Mouse (Mus musculus) stomach, embryonic 15.5 days (tissue): ENCODE results near the gene Lrguk. TPM values are rescaled to one million over a fixed set of nuclear protein-coding genes. Genes with fewer than 3 reads are reported as not detected.
A peak's percentile ranks its signal among the peaks of the same experiment; 100 is the strongest.

Experiments used
- ATAC-seq: fragments of 200-750 bp; cut with Nextera tagmentation; 2 replicates; pipeline ENCODE4 v1.8.0; 2017; ENCODE audit warnings: low read depth, moderate number of reproducible peaks, moderate TSS enrichment; ENCODE audit not compliant: insufficient read depth, low FRiP score
- H3K27ac ChIP-seq: fragments of 300-500 bp; sonication (generic); 2 replicates; pipeline ENCODE4 v1.5.1; 2015; ENCODE audit warnings: mild to moderate bottlenecking, inconsistent platforms
- H3K27me3 ChIP-seq: fragments of 300-500 bp; sonication (generic); replicated peaks from 2 replicates; pipeline ENCODE4 v1.6.1; 2015; ENCODE audit warnings: inconsistent platforms
- H3K36me3 ChIP-seq: fragments of 300-500 bp; sonication (generic); 2 replicates; pipeline ENCODE4 v1.6.1; 2015; ENCODE audit warnings: inconsistent platforms
- H3K4me1 ChIP-seq: fragments of 300-500 bp; sonication (generic); 2 replicates; pipeline ENCODE4 v1.6.1; 2015; ENCODE audit warnings: inconsistent platforms
- H3K4me2 ChIP-seq: fragments of 300-500 bp; sonication (generic); 2 replicates; pipeline ENCODE4 v1.6.1; 2015; ENCODE audit warnings: mild to moderate bottlenecking, inconsistent platforms
- H3K4me3 ChIP-seq: fragments of 300-500 bp; sonication (generic); replicated peaks from 2 replicates; pipeline ENCODE4 v1.5.1; 2015; ENCODE audit warnings: inconsistent platforms
- H3K9ac ChIP-seq: fragments of 300-500 bp; sonication (generic); 2 replicates; pipeline ENCODE4 v1.6.1; 2015; ENCODE audit warnings: inconsistent platforms
- H3K9me3 ChIP-seq: fragments of 300-500 bp; sonication (generic); 2 replicates; pipeline ENCODE4 v1.6.1; 2016; ENCODE audit warnings: inconsistent platforms
- WGBS: fragments of 180-500 bp; shearing (Covaris S2); methylation state at CpG from one replicate; pipeline ENCODE4 v1.1.7; 2015; 5-methylcytosine and 5-hydroxymethylcytosine counted together
- polyA plus RNA-seq: library from polyadenylated mRNA; unstranded; fragments of >200 nt; fragmentation: Nextera tagmentation; extraction: Ambion mirVana; gene quantifications from 2 replicates; pipeline ENCODE4 v1.2.1, GENCODE M21; 2015

The Lrguk gene
- polyA plus RNA-seq, 1 experiment from 2014 or later, result 0.30 TPM

DNA sequence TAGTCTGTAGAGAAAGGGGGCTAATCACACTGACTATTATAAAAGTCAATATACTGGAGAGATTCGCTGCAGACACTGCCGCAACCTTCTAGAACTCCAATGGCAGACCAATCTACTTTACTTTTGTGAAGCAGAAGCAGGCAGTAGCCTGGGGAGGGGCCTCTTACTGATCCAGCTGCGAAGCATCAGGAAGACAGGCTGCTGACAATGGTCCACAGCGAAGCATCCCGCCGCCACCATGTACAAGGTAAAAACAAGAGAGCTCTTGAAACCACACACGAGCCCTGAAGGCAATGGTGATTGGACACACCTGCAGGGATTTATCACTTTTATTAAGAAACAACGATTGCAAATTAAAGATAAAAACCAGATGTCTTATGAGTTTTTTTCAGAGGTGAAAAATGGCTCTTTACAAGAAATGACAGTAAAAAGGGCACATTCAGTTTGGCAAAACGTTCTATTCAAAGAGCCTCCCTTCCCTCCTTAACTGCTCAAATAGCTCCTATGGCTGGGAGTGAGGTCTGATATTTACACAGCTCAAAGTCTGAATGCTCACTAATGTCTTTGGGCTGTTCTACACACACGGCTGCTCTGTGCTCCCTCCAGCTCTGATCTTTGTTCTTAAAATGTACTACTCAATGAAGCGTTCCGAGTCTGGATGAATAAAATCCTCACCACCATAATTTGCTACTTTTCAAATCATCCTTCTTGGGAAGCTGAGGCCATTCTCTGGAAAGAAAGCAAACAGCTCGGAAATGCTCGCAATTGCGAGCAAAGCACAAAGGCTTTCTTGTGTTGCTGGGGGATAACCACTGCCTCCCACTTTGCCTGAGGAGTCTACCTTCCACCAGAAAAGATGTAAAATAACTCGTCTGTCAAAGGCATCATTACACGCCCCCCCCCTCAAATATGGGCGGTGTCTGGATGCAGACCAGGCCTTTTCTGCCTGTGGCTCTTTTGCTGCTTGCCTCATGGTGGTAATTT, 124.1 kb downstream of the Lrguk start:
- Histone ChIP-seq H3K4me2 (peak overlapping the region; percentile 6; the same call in 1 of the 2 replicates), H3K36me3 (peaks cover 8% of the 10 kb centered on the region; the same call in 1 of the 2 replicates), H3K4me1 (peaks cover 27% of the 10 kb centered on the region), H3K27me3 (no peaks in the 10 kb centered on the region), H3K9me3 (no peaks in the 10 kb centered on the region), H3K27ac (peak overlapping the region; percentile 77), H3K4me3 (no peak overlapping the region), H3K9ac (no peak overlapping the region)
- WGBS, result 30% methylated on average over 18 of the region's 18 CpGs
- peak; percentile 68 for ATAC-seq

DNA sequence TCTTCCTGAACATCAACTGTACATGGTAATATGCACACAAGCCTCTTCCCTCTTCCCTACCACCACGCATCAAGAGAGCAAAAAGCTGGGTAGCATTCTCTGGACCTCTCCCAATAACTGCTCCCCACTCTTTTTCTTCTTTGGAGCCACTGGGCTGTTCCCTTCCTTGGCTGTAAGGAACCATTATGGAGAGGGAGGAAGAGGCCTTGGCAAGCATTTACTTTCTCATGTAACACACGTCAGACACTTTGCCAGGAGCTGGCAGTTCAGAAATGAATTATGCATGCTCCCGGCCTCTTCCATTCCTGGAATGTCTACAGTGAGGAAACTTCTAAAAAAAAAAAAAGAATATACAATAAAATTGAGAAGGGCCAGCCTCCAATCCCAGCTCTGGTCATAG, 125.0 kb downstream of the Lrguk start:
- 30% methylated on average over 3 of the region's 3 CpGs for WGBS
- Histone ChIP-seq H3K9me3 (no peaks in the 10 kb centered on the region), H3K36me3 (peaks cover 11% of the 10 kb centered on the region; the same call in 1 of the 2 replicates), H3K4me3 (no peak overlapping the region), H3K27ac (peak overlapping the region; percentile 77), H3K4me2 (0 out of 2 replicates have a peak overlapping the region, but pooled peaks have one; percentile 6), H3K4me1 (peaks cover 27% of the 10 kb centered on the region), H3K27me3 (no peaks in the 10 kb centered on the region), H3K9ac (no peak overlapping the region)
- no peak for ATAC-seq

DNA sequence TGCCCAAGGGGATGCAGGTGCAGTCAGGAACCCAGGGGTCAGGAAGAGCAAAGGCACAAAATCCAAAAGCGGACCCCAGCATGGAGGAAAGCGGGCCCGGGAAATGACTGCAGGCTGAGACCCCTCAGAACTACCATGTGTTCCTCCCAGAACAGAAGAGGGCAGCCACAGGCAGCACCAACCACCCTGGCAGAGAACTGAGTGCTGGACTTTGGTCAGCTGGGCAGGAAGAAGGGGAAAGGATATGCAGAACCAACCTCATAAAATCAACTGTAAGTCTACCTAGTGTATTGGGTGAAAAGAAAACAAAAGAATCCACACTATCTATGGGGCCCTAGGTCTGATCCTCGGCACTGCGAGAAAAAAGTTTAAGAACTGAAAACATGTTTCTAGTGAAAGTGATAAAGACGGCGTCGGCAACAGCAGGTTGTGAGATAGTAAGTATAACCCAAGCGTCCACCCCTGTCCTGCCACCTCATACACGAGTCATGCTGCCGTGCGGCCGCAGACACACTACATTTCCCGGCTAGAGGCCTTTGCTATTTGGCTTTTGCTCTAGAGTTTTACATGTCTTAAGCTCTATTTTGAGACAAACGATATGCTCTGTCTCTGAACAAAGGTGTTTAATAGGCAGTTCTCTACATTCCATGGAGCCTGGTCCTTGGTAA, 126.0 kb downstream of the Lrguk start:
- Histone ChIP-seq H3K4me2 (no peak overlapping the region), H3K36me3 (peaks cover 13% of the 10 kb centered on the region; the same call in 1 of the 2 replicates), H3K9ac (no peak overlapping the region), H3K27ac (peak overlapping the region; percentile 77), H3K4me3 (no peak overlapping the region), H3K27me3 (no peaks in the 10 kb centered on the region), H3K9me3 (no peaks in the 10 kb centered on the region), H3K4me1 (peaks cover 27% of the 10 kb centered on the region)
- 79% methylated on average over 15 of the region's 15 CpGs for WGBS
- no peak for ATAC-seq

DNA sequence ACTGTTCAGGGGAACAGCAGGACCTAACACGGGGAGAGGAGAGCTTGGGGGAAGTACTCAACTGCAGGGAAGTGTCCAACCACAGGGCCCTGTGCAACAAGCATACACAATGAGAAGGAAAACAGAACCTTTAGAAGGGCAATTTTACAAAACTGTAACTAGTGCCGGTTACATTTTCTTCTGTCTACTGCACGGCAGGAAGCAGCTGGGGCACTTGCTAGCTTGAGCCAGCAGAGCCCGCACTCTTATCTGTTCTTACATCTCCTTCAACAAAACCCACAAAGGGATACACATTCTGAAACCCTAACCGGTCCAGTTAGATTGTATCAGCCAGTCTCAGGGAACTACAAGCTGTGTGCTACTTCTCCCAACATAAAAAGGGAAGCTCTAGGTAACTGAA, 126.8 kb downstream of the Lrguk start:
- H3K4me2 ChIP-seq, result no peak overlapping the region
- ATAC-seq, result no peak
- peaks cover 27% of the 10 kb centered on the region for H3K4me1 ChIP-seq
- no peak overlapping the region for H3K9ac ChIP-seq
- H3K4me3 ChIP-seq, result no peak overlapping the region
- no peaks in the 10 kb centered on the region for H3K9me3 ChIP-seq
- H3K27ac ChIP-seq, result no peak overlapping the region
- H3K27me3 ChIP-seq, result no peaks in the 10 kb centered on the region
- peaks cover 20% of the 10 kb centered on the region; the same call in 1 of the 2 replicates for H3K36me3 ChIP-seq
- 53% methylated on average over 5 of the region's 5 CpGs for WGBS

DNA sequence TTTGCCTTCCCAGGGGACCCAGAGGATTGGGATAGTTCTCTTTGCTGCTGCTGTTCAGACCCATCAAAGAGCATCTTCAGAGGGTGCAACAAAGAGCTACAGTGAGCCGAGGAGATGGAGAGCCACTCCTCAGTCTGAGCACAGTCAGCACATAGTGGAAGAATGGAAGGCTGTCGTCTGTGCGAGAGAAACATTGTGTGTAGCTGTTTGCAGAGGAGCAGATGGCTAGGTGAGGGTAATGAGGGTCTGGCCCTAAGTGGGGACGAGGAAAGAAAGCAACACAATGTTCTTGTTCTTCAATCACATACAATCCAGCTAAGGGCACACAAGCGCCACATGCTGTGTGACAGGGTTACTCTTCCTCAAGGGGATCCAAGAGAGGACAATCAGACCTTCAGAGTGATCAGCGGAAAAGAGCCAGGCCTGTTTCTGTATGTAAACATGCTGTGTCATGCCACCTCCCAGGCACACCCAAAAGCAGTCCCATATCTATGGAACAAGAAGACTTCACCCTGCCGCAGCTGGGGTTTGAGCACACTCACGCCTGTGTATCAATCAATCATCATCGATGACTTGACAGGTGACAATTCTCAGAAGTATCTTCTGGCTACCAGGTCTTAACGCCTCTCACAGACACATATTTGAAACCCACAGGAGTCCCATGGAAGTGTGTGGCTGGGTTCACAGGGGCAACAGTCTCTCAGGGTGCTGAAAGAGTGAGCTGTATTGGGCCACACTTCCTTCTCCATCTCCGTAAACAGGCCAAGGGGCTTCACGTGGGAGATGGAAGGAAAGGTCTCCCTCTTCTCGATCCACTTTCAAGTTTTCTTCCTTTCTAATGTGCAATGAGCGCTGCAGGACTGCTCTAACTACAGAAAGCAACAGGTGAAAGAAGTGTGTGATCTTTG, 127.8 kb downstream of the Lrguk start:
- WGBS, result 75% methylated on average over 14 of the region's 14 CpGs
- H3K36me3 ChIP-seq, result peaks cover 20% of the 10 kb centered on the region; the same call in 1 of the 2 replicates
- H3K27ac ChIP-seq, result no peak overlapping the region
- peak; percentile 77 for ATAC-seq
- no peaks in the 10 kb centered on the region for H3K9me3 ChIP-seq
- H3K9ac ChIP-seq, result no peak overlapping the region
- no peaks in the 10 kb centered on the region for H3K27me3 ChIP-seq
- peaks cover 27% of the 10 kb centered on the region for H3K4me1 ChIP-seq
- H3K4me2 ChIP-seq, result no peak overlapping the region
- H3K4me3 ChIP-seq, result no peak overlapping the region

DNA sequence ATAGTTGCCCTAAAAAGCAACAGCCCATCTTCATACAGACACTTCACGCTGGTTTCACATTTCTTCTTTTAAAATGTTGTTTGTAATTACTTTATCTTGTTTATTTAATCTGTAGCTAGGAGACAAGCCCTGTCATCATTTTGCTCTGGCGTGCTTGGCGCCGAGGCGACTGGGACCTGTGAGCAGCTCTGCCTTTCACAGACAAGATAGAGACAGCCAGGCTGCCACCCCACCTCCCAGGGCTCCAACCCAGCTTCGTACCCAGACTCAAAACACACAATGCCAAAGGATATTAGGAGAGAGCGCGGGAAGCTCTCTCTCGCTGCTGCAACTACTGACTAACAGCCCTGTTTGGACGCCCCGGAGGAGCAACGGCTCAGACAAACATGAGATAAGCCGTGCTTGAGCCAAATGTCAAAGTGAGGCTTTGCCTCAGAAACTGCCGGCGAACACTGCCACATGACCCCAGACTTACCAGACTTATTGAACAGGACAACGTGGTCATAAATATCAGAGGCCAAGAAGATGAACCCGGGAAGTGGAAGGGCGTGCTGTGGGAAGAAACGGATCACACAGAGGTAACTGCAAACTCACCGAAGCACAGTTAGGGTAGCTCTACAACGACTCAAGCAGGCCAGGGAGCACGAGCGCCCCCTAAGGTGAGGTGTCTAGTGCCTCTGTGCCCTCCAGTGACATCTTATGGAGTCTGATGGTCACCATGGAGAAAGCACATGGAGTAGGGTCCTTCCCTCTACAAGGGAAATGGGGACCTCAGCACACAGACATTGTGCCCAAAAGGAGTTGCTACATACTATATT, 131.0 kb downstream of the Lrguk start:
- Histone ChIP-seq H3K27ac (no peak overlapping the region), H3K4me1 (0 out of 2 replicates have a peak, but pooled peaks cover 3% of the 10 kb centered on the region), H3K9ac (no peak overlapping the region), H3K4me2 (no peak overlapping the region), H3K27me3 (no peaks in the 10 kb centered on the region), H3K4me3 (no peak overlapping the region), H3K36me3 (peaks cover 27% of the 10 kb centered on the region), H3K9me3 (no peaks in the 10 kb centered on the region)
- ATAC-seq, result no peak
- 54% methylated on average over 23 of the region's 23 CpGs for WGBS

DNA sequence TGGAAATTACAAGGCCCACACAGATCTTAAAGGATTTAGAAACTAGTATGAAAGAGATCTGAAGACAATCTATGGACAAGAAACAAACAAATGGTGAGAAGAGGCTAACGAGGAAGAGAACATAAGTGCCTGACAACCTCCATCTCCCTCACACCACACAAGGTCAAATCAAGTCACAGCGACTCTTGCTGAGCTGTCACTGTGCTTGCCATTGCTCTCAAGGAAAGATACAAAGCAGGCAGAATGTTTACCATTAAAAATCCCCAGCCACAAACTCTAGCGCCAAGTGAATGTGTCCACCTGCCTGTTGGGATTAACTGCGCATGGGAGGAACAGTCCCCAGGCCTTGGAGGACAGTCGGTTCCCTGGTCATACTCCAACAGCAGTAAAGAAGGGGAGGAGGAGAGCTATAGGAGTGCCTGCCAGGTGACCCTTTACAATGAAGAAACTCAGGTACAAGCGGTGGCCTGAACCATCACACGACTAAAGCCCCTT, 131.6 kb downstream of the Lrguk start:
- Histone ChIP-seq H3K9ac (no peak overlapping the region), H3K4me2 (no peak overlapping the region), H3K9me3 (no peaks in the 10 kb centered on the region), H3K4me1 (no peaks in the 10 kb centered on the region), H3K4me3 (no peak overlapping the region), H3K27ac (no peak overlapping the region), H3K27me3 (no peaks in the 10 kb centered on the region), H3K36me3 (peaks cover 34% of the 10 kb centered on the region)
- ATAC-seq, result no peak
- WGBS, result 85% methylated on average over 7 of the region's 7 CpGs

DNA sequence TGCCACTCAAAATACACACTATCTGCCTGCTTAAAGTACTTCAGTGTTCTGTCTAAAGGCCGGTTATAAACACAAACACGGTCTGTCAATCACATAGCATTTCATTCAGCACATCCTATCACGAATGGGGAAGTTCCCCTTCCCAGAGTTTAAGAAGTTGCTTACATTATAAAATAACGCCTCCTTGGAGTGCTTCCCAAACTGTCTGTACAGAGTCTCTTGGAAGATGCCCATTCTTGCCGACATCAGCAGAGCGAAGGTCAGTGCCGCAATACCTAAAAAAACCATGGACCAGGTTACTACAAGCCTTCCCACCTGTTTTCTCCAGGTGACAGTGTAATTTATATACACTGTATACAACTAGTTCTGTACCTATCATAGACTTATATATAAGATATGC, 132.3 kb downstream of the Lrguk start:
- Histone ChIP-seq H3K9me3 (no peaks in the 10 kb centered on the region), H3K9ac (no peak overlapping the region), H3K4me2 (no peak overlapping the region), H3K36me3 (peaks cover 37% of the 10 kb centered on the region), H3K4me3 (no peak overlapping the region), H3K27me3 (no peaks in the 10 kb centered on the region), H3K4me1 (no peaks in the 10 kb centered on the region), H3K27ac (no peak overlapping the region)
- ATAC-seq, result no peak
- 84% methylated on average over 7 of the region's 7 CpGs for WGBS

DNA sequence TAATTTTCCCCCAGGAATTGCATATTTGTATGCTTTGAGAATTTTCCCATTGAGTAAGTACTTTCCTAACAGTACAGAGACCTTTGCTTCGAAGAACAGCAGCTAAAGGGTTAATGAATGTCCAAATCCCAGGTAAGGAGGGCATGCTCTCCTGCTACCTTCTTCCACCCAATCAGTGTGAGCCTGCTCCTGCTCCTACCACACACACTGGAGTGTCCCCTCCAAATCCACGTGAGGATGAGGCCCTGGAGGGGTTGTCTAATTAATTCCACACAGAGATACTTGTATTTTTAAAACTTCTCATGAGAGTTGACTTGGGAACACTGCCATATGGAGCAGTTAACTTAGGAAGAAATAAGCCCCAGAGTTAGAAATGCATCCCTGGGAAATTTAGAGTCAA, 133.4 kb downstream of the Lrguk start:
- Histone ChIP-seq H3K4me3 (no peak overlapping the region), H3K4me2 (no peak overlapping the region), H3K4me1 (no peaks in the 10 kb centered on the region), H3K9me3 (no peaks in the 10 kb centered on the region), H3K9ac (no peak overlapping the region), H3K27ac (no peak overlapping the region), H3K27me3 (no peaks in the 10 kb centered on the region), H3K36me3 (peaks cover 41% of the 10 kb centered on the region)
- 71% methylated on average over 2 of the region's 2 CpGs for WGBS
- ATAC-seq, result no peak

DNA sequence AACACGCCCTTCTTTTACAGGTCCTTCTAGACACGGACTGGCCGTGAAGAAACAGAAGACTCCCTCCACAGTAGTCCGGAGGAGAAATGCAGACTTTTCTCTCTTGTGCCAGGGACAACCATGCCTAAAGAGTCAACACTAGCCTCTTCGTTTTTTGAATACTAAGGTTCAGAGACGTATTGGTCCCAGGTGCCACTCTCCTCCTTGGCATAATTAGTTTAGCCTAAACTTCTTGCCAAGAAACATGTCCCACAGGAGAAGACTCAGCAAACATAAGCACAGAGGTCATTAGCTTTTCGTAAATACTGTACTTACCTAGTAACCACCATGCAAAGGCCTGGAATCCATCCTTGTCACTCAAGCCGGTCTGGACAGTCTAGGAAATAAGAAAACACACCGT, 133.8 kb downstream of the Lrguk start:
- H3K4me2 ChIP-seq, result no peak overlapping the region
- no peaks in the 10 kb centered on the region for H3K9me3 ChIP-seq
- no peak overlapping the region for H3K4me3 ChIP-seq
- H3K27ac ChIP-seq, result no peak overlapping the region
- no peaks in the 10 kb centered on the region for H3K4me1 ChIP-seq
- H3K9ac ChIP-seq, result no peak overlapping the region
- WGBS, result 74% methylated on average over 9 of the region's 9 CpGs
- ATAC-seq, result no peak
- H3K36me3 ChIP-seq, result peaks cover 37% of the 10 kb centered on the region
- no peaks in the 10 kb centered on the region for H3K27me3 ChIP-seq
